Mouse (Mus musculus): ENCODE data around the gene Fcgr1. TPM values are rescaled to one million over a fixed set of nuclear protein-coding genes. Genes with fewer than 3 reads are reported as not detected.
"Not testable (repeated sequence)": the region's sequence is repeated elsewhere in the genome, so short reads cannot be mapped to it uniquely, and the experiment has no call there.

Gene Fcgr1
- polyA plus RNA-seq, 1 experiment from 2014 or later, result 2.1 TPM

DNA sequence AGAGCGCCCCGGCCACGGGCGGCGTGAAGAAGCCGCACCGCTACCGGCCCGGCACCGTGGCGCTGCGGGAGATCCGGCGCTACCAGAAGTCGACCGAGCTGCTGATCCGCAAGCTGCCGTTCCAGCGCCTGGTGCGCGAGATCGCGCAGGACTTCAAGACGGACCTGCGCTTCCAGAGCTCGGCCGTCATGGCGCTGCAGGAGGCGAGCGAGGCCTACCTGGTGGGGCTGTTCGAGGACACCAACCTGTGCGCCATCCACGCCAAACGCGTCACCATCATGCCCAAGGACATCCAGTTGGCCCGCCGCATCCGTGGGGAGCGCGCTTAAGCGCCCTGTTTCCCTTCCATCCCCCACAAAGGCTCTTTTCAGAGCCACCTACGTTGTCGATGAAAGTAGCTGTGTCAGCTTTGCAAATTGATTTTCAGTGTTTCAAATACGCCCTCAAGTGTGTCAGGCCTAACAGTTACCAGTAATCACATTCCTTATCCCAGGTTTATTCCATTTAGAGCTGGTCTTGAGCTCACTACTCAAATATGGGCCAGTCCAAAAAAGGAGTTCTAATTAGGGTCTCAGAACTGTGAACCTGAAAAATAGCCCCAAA is 24.9 kb downstream of the Fcgr1 start:
- 0% methylated on average over 12 of the region's 44 CpGs for WGBS
- Histone ChIP-seq H3K4me3 (ENCODE audit: low read depth, low read length) (peak overlapping the region; percentile 40), H3K27ac (ENCODE audit: low read depth, low read length) (peak overlapping the region; percentile 97), H3K9ac (ENCODE audit: low read length) (peak overlapping the region; percentile 81), H3K4me2 (peak overlapping the region; percentile 82), H3K4me1 (ENCODE audit: control insufficient read depth, insufficient read depth, low read length) (peaks cover 14% of the 10 kb centered on the region)
- ATAC-seq (ENCODE audit: low FRiP score) (peak; percentile 62), DNase-seq (ENCODE audit: low spot score, missing footprints) (peak; percentile 97)
- H3K9me3 ChIP-seq (ENCODE audit: control insufficient read depth, low read length); H3K27me3 ChIP-seq (ENCODE audit: control insufficient read depth, insufficient read depth, low read length); H3K36me3 ChIP-seq (ENCODE audit: control insufficient read depth, insufficient read depth, low read length): not testable (repeated sequence)

DNA sequence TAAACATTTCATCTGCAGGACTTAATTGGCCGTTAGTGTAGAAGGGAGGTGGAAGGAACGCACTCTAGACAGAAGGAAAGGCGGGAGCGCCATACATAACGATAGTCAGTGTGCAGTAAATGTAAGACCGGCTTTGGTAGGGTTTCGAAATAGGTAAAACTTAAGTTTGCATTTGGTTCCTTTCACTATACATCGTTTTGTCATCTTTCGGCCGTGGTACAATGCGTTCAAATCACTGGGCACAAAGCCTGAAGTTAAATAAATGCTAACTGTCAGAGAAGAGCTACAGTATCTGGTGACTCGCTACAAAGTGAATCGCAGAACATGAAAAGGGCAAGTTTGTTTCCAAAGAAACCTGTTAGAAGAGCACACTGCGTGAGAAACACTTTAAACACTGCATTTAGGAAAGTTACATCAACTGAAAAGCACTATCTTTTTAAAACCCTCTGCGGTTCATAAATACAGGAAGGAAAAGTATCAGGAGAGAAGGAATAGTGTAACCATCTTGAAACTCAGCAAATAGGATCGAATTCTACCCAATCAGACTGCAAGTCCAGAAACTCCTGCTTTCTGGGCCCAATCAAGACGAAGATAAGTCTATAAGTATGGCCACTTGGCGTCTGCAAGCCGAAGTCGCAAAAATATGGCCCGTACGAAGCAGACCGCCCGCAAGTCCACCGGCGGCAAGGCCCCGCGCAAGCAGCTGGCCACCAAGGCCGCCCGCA is 25.6 kb downstream of the Fcgr1 start, which contains the start of gene Hist2h3b:
Hist2h3b (plus strand) TSS at position 604 of the 725 bp plus-strand sequence.
- peaks cover 16% of the 10 kb centered on the region for H3K4me1 ChIP-seq (ENCODE audit: control insufficient read depth, insufficient read depth, low read length)
- peak within 1 kb of the TSS; percentile 97 for H3K27ac ChIP-seq (ENCODE audit: low read depth, low read length)
- peak within 1 kb of the TSS; percentile 82 for H3K4me2 ChIP-seq
- H3K27me3 ChIP-seq (ENCODE audit: control insufficient read depth, insufficient read depth, low read length), result no peaks in the 10 kb centered on the region
- no peaks in the 10 kb centered on the region for H3K9me3 ChIP-seq (ENCODE audit: control insufficient read depth, low read length)
- H3K9ac ChIP-seq (ENCODE audit: low read length), result peak within 1 kb of the TSS; percentile 81
- WGBS, result 26% methylated on average over 28 of the region's 30 CpGs
- H3K4me3 ChIP-seq (ENCODE audit: low read depth, low read length), result peak within 1 kb of the TSS; percentile 40
- peak; percentile 62 for ATAC-seq (ENCODE audit: low FRiP score)
- H3K36me3 ChIP-seq (ENCODE audit: control insufficient read depth, insufficient read depth, low read length), result no peaks in the 10 kb centered on the region
- peak; percentile 97 for DNase-seq (ENCODE audit: low spot score, missing footprints)

DNA sequence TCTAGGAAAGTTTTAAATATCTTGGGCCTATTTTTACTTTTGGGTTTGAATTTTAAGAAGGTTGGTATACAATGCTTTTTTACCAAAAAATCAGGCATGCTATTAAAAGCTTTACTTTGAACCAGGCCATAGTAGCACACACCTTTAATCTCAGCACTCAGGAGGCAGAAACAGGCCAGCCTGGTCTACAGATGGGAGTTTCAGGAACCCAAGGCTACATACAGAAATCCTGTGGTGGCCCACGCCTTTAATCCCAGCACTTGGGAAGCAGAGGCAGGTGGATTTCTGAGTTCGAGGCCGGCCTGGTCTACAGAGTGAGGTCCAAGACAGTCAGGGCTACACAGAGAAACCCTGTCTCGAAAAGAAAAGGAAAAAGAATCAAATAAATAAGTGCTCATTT is 26.2 kb downstream of the Fcgr1 start:
- no peak overlapping the region for H3K4me2 ChIP-seq

DNA sequence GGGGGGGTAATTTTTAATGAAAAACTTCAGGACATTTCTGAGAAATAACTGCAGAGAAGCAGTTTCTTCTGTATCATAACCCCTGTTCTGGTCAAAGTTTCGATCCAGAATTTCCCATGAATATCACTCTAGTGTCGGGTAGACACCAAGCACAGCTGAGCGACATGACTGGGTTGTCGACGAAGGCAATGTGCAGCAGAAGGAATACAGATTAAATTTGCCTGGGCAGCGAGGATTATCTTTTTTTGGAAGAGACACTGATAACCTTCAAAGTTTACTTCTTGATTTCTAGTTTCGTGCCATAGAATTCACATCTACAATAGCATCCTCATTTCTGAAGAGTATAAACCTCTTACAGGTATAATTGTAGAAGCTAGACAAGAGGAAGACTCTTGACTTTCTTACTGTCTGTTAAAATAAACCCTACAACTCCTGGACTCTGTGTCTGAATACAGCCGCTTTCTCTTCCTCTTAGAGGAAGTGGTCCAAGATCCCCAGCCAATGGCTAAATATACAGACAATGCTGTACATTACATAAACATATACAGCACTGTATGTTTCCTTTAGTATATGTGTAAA is 27.5 kb downstream of the Fcgr1 start:
- H3K27ac ChIP-seq (ENCODE audit: low read depth, low read length), result no peak overlapping the region
- H3K36me3 ChIP-seq (ENCODE audit: control insufficient read depth, insufficient read depth, low read length), result no peaks in the 10 kb centered on the region
- H3K9me3 ChIP-seq (ENCODE audit: control insufficient read depth, low read length), result no peaks in the 10 kb centered on the region
- H3K9ac ChIP-seq (ENCODE audit: low read length), result no peak overlapping the region
- no peak overlapping the region for H3K4me3 ChIP-seq (ENCODE audit: low read depth, low read length)
- DNase-seq (ENCODE audit: low spot score, missing footprints), result no peak
- H3K4me2 ChIP-seq, result no peak overlapping the region
- H3K27me3 ChIP-seq (ENCODE audit: control insufficient read depth, insufficient read depth, low read length), result no peaks in the 10 kb centered on the region
- no peak for ATAC-seq (ENCODE audit: low FRiP score)
- 88% methylated on average over 8 of the region's 8 CpGs for WGBS
- peaks cover 27% of the 10 kb centered on the region for H3K4me1 ChIP-seq (ENCODE audit: control insufficient read depth, insufficient read depth, low read length)

More for the DNA sequence above, 26.2 kb downstream of the Fcgr1 start:
- no peak for ATAC-seq (ENCODE audit: low FRiP score)
- Histone ChIP-seq H3K27ac (ENCODE audit: low read depth, low read length) (peak overlapping the region; percentile 87), H3K36me3 (ENCODE audit: control insufficient read depth, insufficient read depth, low read length) (no peaks in the 10 kb centered on the region), H3K27me3 (ENCODE audit: control insufficient read depth, insufficient read depth, low read length) (no peaks in the 10 kb centered on the region), H3K9me3 (ENCODE audit: control insufficient read depth, low read length) (no peaks in the 10 kb centered on the region), H3K9ac (ENCODE audit: low read length) (0 out of 2 replicates have a peak overlapping the region, but pooled peaks have one; percentile 30), H3K4me1 (ENCODE audit: control insufficient read depth, insufficient read depth, low read length) (peaks cover 16% of the 10 kb centered on the region), H3K4me3 (ENCODE audit: low read depth, low read length) (no peak overlapping the region)
- DNase-seq (ENCODE audit: low spot score, missing footprints), result no peak
- 83% methylated on average over 4 of the region's 4 CpGs for WGBS

DNA sequence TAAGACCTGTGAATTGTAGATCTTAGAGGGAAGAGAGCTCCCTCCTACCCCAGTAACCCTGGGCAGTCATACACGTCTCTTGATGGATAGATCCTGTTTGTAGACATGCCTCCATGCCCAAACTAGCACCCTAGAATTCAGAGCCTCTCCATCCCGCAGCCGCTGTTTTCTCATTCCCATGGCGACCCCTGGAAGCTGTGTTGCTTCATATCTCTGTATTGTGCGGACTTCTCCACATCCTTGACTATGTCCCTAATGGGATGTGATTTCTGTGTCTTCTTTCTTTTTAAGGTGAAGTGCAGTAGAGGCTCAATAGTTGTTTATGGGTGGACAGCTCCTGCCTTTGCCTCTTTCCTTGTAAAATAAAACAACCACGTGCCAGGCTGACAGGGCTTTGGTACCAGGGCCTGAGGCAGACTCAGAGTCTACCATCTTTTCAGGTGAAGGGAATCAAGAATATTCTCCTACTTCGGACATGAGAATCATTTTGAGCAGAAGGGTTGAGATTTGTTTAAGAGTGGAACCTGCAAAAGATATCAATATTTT is 29.3 kb downstream of the Fcgr1 start:
- peak overlapping the region; percentile 55 for H3K4me3 ChIP-seq (ENCODE audit: low read depth, low read length)
- peak overlapping the region; percentile 83 for H3K4me2 ChIP-seq
- H3K27ac ChIP-seq (ENCODE audit: low read depth, low read length), result peak overlapping the region; percentile 98
- DNase-seq (ENCODE audit: low spot score, missing footprints) (no peak), ATAC-seq (ENCODE audit: low FRiP score) (no peak)
- 69% methylated on average over 7 of the region's 7 CpGs for WGBS
- H3K27me3 ChIP-seq (ENCODE audit: control insufficient read depth, insufficient read depth, low read length), result no peaks in the 10 kb centered on the region
- peaks cover 27% of the 10 kb centered on the region for H3K4me1 ChIP-seq (ENCODE audit: control insufficient read depth, insufficient read depth, low read length)
- H3K36me3 ChIP-seq (ENCODE audit: control insufficient read depth, insufficient read depth, low read length), result no peaks in the 10 kb centered on the region
- peak overlapping the region; percentile 90 for H3K9ac ChIP-seq (ENCODE audit: low read length)
- no peaks in the 10 kb centered on the region for H3K9me3 ChIP-seq (ENCODE audit: control insufficient read depth, low read length)

DNA sequence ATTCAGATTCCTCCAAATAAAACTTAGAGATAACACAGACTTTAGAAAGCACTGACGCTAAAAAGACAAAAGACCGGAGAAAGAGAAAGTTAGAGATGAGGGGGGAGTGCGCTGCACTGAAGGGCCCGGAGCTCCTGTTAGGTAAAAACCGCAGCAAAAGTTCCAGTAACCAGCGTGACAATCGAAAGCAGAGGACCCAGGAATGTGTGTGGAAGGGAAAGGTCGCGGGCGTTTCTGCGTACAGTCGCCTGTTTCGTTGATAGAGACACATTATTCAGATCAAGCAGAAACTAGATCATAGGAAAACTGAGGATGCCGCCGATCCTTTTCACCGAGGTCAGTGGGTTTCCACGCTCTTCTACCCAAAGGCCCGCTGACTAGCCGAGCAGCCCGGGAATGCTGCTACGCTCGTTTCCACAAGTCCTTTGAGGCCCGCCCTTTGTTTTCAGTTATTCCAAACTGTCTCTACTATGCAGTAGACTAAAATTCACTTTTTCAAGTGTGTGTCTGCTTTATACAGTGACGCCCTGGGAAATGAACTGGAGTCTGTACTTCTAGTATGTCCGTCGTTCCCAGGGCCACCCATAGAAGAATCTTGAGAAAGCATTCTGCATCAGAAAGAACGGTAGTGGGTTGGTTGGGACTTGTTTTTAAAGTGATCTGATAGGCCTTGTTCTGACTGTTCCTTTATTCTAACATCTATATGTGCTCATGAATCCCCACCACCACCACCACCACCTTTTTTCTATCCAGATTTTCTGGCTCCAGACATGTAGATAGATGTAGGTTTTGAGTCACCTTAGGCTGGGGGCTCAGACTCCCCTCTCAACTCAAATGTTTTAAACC is 30.0 kb downstream of the Fcgr1 start:
- H3K36me3 ChIP-seq (ENCODE audit: control insufficient read depth, insufficient read depth, low read length), result no peaks in the 10 kb centered on the region
- 9% methylated on average over 27 of the region's 27 CpGs for WGBS
- DNase-seq (ENCODE audit: low spot score, missing footprints) (peak; percentile 97), ATAC-seq (ENCODE audit: low FRiP score) (peak; percentile 20; the same call in 1 of the 2 replicates)
- peak overlapping the region; percentile 83 for H3K4me2 ChIP-seq
- peak overlapping the region; percentile 55 for H3K4me3 ChIP-seq (ENCODE audit: low read depth, low read length)
- no peaks in the 10 kb centered on the region for H3K27me3 ChIP-seq (ENCODE audit: control insufficient read depth, insufficient read depth, low read length)
- H3K9ac ChIP-seq (ENCODE audit: low read length), result peak overlapping the region; percentile 90
- H3K9me3 ChIP-seq (ENCODE audit: control insufficient read depth, low read length), result no peaks in the 10 kb centered on the region
- H3K27ac ChIP-seq (ENCODE audit: low read depth, low read length), result peak overlapping the region; percentile 98
- peaks cover 27% of the 10 kb centered on the region for H3K4me1 ChIP-seq (ENCODE audit: control insufficient read depth, insufficient read depth, low read length)

DNA sequence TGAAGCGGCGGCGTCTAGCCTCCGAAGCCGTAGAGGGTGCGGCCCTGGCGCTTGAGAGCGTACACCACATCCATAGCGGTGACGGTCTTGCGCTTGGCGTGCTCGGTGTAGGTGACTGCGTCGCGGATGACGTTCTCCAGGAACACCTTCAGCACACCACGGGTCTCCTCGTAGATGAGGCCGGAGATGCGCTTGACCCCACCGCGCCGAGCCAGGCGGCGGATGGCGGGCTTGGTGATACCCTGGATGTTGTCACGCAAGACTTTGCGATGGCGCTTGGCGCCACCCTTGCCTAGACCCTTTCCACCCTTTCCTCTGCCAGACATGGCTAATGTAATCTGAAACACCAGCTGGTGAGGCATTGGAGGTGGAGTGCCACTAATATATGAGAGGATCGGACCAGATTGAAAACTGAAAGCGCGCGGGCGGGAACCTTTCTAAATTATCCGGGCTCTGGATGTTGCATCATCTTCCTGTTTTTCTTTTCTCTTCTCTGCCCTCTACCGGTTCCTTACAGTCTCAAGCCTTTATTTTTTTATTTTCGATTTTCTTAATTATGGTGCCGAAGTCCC is 30.7 kb downstream of the Fcgr1 start, which contains the start of gene Hist2h4:
Hist2h4 (minus strand) TSS at position 333 of the 572 bp plus-strand sequence.
- peak; percentile 100 for DNase-seq (ENCODE audit: low spot score, missing footprints)
- peak within 1 kb of the TSS; percentile 98 for H3K27ac ChIP-seq (ENCODE audit: low read depth, low read length)

DNA sequence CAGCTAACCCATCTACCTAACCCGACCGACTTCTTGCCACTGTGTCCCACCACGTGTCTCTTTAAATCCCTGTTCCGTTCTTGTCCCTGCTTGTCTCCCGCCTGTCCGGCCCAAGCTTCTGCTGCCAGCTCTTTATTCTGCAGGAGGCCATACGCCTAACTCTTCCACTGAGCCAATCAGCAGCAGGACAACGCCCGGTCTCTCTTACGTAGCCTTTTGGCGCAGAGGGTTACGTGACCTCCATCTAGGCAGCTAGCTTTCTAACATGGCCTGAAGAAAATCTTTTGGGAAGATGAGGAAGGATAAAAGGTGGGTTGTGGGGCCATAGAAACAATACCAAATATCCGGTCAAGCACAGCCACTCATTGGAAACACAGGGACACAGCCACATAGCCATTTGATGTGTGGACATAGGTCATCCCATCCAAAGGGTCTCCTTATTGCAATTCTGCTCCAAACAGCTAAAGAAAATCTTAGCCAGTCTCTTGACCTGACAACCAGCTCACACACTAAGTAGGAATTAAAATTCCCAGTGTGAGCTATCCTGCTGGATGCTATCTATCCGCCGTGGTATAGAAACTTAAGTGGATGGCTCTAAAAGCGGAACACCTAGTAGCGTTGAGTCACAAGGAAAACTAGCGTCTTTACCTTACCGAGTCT is 31.4 kb downstream of the Fcgr1 start:
- ATAC-seq (ENCODE audit: low FRiP score) (peak; percentile 86), DNase-seq (ENCODE audit: low spot score, missing footprints) (peak; percentile 97)
- Histone ChIP-seq H3K27ac (ENCODE audit: low read depth, low read length) (peak overlapping the region; percentile 98), H3K9ac (ENCODE audit: low read length) (peak overlapping the region; percentile 90), H3K4me1 (ENCODE audit: control insufficient read depth, insufficient read depth, low read length) (peaks cover 21% of the 10 kb centered on the region), H3K4me2 (peak overlapping the region; percentile 83), H3K4me3 (ENCODE audit: low read depth, low read length) (peak overlapping the region; percentile 55), H3K27me3 (ENCODE audit: control insufficient read depth, insufficient read depth, low read length) (no peaks in the 10 kb centered on the region), H3K36me3 (ENCODE audit: control insufficient read depth, insufficient read depth, low read length) (no peaks in the 10 kb centered on the region), H3K9me3 (ENCODE audit: control insufficient read depth, low read length) (no peaks in the 10 kb centered on the region)
- WGBS, result under 1% methylated on average over 19 of the region's 19 CpGs

More for the DNA sequence above, 30.7 kb downstream of the Fcgr1 start, which contains the start of gene Hist2h4:
- WGBS, result under 1% methylated on average over 40 of the region's 40 CpGs
- H3K4me1 ChIP-seq (ENCODE audit: control insufficient read depth, insufficient read depth, low read length), result peaks cover 24% of the 10 kb centered on the region
- H3K27me3 ChIP-seq (ENCODE audit: control insufficient read depth, insufficient read depth, low read length), result no peaks in the 10 kb centered on the region
- peak; percentile 86 for ATAC-seq (ENCODE audit: low FRiP score)
- H3K9me3 ChIP-seq (ENCODE audit: control insufficient read depth, low read length), result no peaks in the 10 kb centered on the region
- H3K9ac ChIP-seq (ENCODE audit: low read length), result peak within 1 kb of the TSS; percentile 90
- H3K4me3 ChIP-seq (ENCODE audit: low read depth, low read length), result peak within 1 kb of the TSS; percentile 55
- H3K36me3 ChIP-seq (ENCODE audit: control insufficient read depth, insufficient read depth, low read length), result no peaks in the 10 kb centered on the region
- peak within 1 kb of the TSS; percentile 83 for H3K4me2 ChIP-seq
